Mouse (Mus musculus) B cell, adult 62 days (primary cell): ENCODE data around the gene Olfr239. TPM values are rescaled to one million over a fixed set of nuclear protein-coding genes. Genes with fewer than 3 reads are reported as not detected.

Experiments
- total RNA-seq: library from RNA; stranded (reverse); gene quantifications from 4 replicates; pipeline ENCODE4 v1.2.4, GENCODE M21; 2023

The Olfr239 gene
- total RNA-seq = not detected in 4 replicates

GRCm38 (mm10) chr17:33191002-33191401, at the start of gene Olfr239:
TSS of gene Olfr239 (plus strand) at chr17:33191302.

DNA sequence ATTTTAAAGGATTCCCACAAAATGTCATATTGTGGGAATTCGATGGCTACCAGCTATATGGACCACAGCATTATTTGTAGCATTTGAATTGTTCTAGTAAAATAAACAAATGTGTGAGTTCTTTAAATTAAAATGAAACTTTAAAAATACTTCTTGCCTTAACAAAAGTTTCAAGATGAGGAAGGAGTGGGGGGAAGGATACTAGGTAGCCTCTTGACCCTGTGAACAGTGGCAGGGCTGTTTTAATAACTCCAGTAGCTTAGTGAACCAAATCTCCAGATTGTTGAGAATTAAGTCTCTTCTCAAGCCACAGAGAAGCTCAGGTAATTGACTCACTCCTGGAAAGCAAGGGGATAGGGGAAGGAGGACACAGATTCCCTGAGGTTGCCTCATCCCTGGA, 23.0 kb upstream of the Olfr239 start, which contains the start of gene Olfr55:
Gene Olfr55 (plus strand): TSS at position 301 of the 400 bp plus-strand sequence.

GRCm38 (mm10) chr17:33221590-33221989, 30.5 kb downstream of the Olfr239 start, which contains the start of gene Olfr1564:
TSS of gene Olfr1564 (minus strand) at chr17:33221690.

Other genes starting within 250 kb of the Olfr239 start
- 78.0 to 89.7 TPM (median 82.1 TPM) in 4 replicates for gene Cyp4f13, start 243.9 kb upstream of the Olfr239 start, total RNA-seq
- 13.9 to 24.3 TPM (median 18.9 TPM) in 4 replicates for gene Zfp472, start 225.5 kb upstream of the Olfr239 start, total RNA-seq
- gene Zfp952, start 198.2 kb upstream of the Olfr239 start, total RNA-seq = 12.1 to 15.5 TPM (median 13.8 TPM) in 4 replicates
- 2.9 to 6.0 TPM (median 3.7 TPM) in 4 replicates for gene Zfp763, start 157.9 kb upstream of the Olfr239 start, total RNA-seq
- not detected in 4 replicates for gene 4921501E09Rik, start 123.2 kb upstream of the Olfr239 start, total RNA-seq
- gene Zfp563, start 102.0 kb upstream of the Olfr239 start, total RNA-seq = 3.0 to 5.0 TPM (median 3.2 TPM) in 4 replicates
- gene Morc2b, start 51.6 kb upstream of the Olfr239 start, total RNA-seq = not detected in 4 replicates
- gene Olfr55, start 22.9 kb upstream of the Olfr239 start, total RNA-seq = not detected in 4 replicates
- gene Olfr1564, start 30.4 kb downstream of the Olfr239 start, total RNA-seq = not detected in 4 replicates
- gene Zfp955a, start 63.8 kb downstream of the Olfr239 start, total RNA-seq = 3.7 to 6.2 TPM (median 5.0 TPM) in 4 replicates
- 0.09 to 0.20 TPM (median 0.09 TPM) in 3 of 4 replicates, not detected in the other for gene Olfr63, start 73.4 kb downstream of the Olfr239 start, total RNA-seq
- gene Zfp955b, start 98.2 kb downstream of the Olfr239 start, total RNA-seq = 4.4 to 7.3 TPM (median 5.6 TPM) in 4 replicates
- 14.1 to 16.4 TPM (median 14.6 TPM) in 4 replicates for gene Zfp81, start 167.6 kb downstream of the Olfr239 start, total RNA-seq
- 6.3 to 8.7 TPM (median 7.2 TPM) in 4 replicates for gene Zfp101, start 203.3 kb downstream of the Olfr239 start, total RNA-seq
- not detected in 4 replicates for gene Actl9, start 241.6 kb downstream of the Olfr239 start, total RNA-seq